Mouse (Mus musculus) kidney, postnatal 14 days (tissue): Measurements from ENCODE around the gene Patj.

Experiments used
- DNase-seq: peaks from one replicate; pipeline ENCODE4 v3.0.0; 2022; ENCODE audit warnings: mixed read lengths

Gene Patj

GRCm38 (mm10) chr4:98511964-98512743, 116.6 kb downstream of the Patj start:
- DNase-seq = no peak

GRCm38 (mm10) chr4:98520492-98520891, 124.9 kb downstream of the Patj start:
- DNase-seq = no peak

- DNase-seq = no peak
Observed at GRCm38 (mm10) chr4:98524525-98524924, 128.9 kb downstream of the Patj start.

- DNase-seq = no peak
Observed at GRCm38 (mm10) chr4:98535446-98535845, 139.9 kb downstream of the Patj start.

- DNase-seq = no peak
Observed at GRCm38 (mm10) chr4:98541591-98541990, 146.0 kb downstream of the Patj start.

GRCm38 (mm10) chr4:98543001-98543400, 147.4 kb downstream of the Patj start:
- no peak for DNase-seq

- peak; percentile 27 for DNase-seq
Observed at GRCm38 (mm10) chr4:98545376-98545775, 149.8 kb downstream of the Patj start.

- no peak for DNase-seq
Observed at GRCm38 (mm10) chr4:98546456-98547176, 151.0 kb downstream of the Patj start.

GRCm38 (mm10) chr4:98549491-98549890, 153.9 kb downstream of the Patj start:
- DNase-seq = no peak

- DNase-seq = no peak
Observed at GRCm38 (mm10) chr4:98550116-98550515, 154.5 kb downstream of the Patj start.

- DNase-seq = no peak
Observed at GRCm38 (mm10) chr4:98555666-98556065, 160.1 kb downstream of the Patj start.

- no peak for DNase-seq
Observed at GRCm38 (mm10) chr4:98556449-98556848, 160.9 kb downstream of the Patj start.

- peak; percentile 19 for DNase-seq
Observed at GRCm38 (mm10) chr4:98557192-98557591, 161.6 kb downstream of the Patj start.

- no peak for DNase-seq
Observed at GRCm38 (mm10) chr4:98560196-98560830, 164.7 kb downstream of the Patj start.

- no peak for DNase-seq
Observed at GRCm38 (mm10) chr4:98563082-98563481, 167.5 kb downstream of the Patj start.

- DNase-seq = peak; percentile 74
Observed at GRCm38 (mm10) chr4:98563506-98564195, 168.1 kb downstream of the Patj start.

GRCm38 (mm10) chr4:98564196-98564865, 168.7 kb downstream of the Patj start:
- no peak for DNase-seq

GRCm38 (mm10) chr4:98566741-98567140, 171.2 kb downstream of the Patj start:
- DNase-seq = no peak

- DNase-seq = no peak
Observed at GRCm38 (mm10) chr4:98567457-98567856, 171.9 kb downstream of the Patj start.

- DNase-seq = no peak
Observed at GRCm38 (mm10) chr4:98569904-98570303, 174.3 kb downstream of the Patj start.

- DNase-seq = no peak
Observed at GRCm38 (mm10) chr4:98577275-98577674, 181.7 kb downstream of the Patj start.

- no peak for DNase-seq
Observed at GRCm38 (mm10) chr4:98577957-98578541, 182.5 kb downstream of the Patj start.
